Mouse (Mus musculus): ENCODE measurements around the gene Gm498. TPM values are rescaled to one million over a fixed set of nuclear protein-coding genes. Genes with fewer than 3 reads are reported as not detected.

The Gm498 gene
- polyA plus RNA-seq, 1 experiment from 2014 or later, result not detected

DNA sequence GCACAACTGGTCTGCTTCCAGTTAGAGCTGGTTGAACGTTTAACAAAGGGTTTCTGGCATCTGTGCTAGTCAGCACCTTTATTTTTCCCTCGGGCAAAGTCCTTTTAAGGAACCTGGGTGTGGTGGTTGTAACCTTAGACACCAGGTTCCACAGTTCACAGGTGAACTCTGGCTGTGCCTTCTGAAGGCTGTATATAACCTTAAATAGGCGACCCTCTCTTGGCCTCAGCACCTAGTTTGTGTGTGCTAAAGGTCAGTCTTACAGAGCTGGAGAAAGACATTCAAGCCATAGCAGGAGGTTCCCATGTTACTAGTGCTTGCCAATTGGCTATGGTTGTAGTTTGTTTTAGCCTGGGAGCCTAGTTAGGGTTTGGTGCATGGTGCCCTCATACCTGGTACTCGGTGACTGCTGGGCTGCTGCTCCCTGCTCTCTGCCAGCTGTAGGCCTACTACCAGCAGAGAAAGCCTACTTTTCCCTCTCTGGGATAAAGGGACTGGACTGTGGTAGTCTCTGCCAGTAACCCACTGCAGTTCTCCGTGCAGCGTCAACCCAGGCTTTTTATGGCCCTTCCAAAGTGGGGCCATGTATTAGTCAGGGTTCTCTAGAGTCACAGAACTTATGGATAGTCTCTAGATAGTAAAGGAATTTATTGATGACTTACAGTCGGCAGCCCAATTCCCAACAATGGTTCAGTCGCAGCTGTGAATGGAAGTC lies 17.7 kb upstream of the Gm498 start:
- ATAC-seq, result no peak
- Histone ChIP-seq H3K4me3 (ENCODE audit: low read depth, low read length) (no peak overlapping the region), H3K4me2 (ENCODE audit: low read length) (no peak overlapping the region), H3K4me1 (ENCODE audit: control insufficient read depth, insufficient read depth, low read length) (no peaks in the 10 kb centered on the region), H3K36me3 (ENCODE audit: control insufficient read depth, insufficient read depth, low read length) (peaks cover 49% of the 10 kb centered on the region), H3K27me3 (ENCODE audit: control insufficient read depth, insufficient read depth, low read depth, low read length) (no peaks in the 10 kb centered on the region), H3K27ac (ENCODE audit: low read length) (no peak overlapping the region), H3K9ac (ENCODE audit: low read depth, low read length) (no peak overlapping the region), H3K9me3 (replicated peaks; ENCODE audit: control insufficient read depth, low read length, poor library complexity, severe bottlenecking) (no peaks in the 10 kb centered on the region)
- 95% methylated on average over 6 of the region's 8 CpGs for WGBS

DNA sequence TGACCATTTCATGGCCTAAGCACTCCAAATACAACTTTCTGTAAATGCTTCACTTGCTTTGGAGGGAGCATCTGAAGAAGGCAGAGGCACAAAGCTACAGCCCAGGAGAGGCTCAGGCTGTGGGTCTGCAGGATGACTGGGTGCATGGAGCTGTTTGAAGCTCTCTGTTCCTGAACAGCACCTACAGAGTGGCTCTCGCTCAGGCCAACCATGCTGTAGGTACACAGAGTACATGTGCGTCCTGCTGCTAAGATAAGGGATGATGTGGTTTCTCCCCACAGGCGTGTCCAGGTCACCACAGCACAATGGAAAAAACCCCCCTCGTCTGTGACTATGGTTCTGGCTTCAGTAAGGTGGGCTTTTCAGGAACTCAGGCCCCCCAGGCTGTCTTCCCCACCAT lies 2.2 kb downstream of the Gm498 start:
- no peaks in the 10 kb centered on the region for H3K4me1 ChIP-seq (ENCODE audit: control insufficient read depth, insufficient read depth, low read length)
- no peak overlapping the region for H3K4me2 ChIP-seq (ENCODE audit: low read length)
- ATAC-seq, result no peak
- 87% methylated on average over 4 of the region's 4 CpGs for whole genome bisulfite sequencing
- H3K9ac ChIP-seq (ENCODE audit: low read depth, low read length), result no peak overlapping the region
- H3K27ac ChIP-seq (ENCODE audit: low read length), result no peak overlapping the region
- H3K4me3 ChIP-seq (ENCODE audit: low read depth, low read length), result no peak overlapping the region
- no peaks in the 10 kb centered on the region for H3K27me3 ChIP-seq (ENCODE audit: control insufficient read depth, insufficient read depth, low read depth, low read length)
- 0 out of 2 replicates have a peak, but pooled peaks cover 3% of the 10 kb centered on the region for H3K9me3 ChIP-seq (replicated peaks; ENCODE audit: control insufficient read depth, low read length, poor library complexity, severe bottlenecking)
- H3K36me3 ChIP-seq (ENCODE audit: control insufficient read depth, insufficient read depth, low read length), result no peaks in the 10 kb centered on the region

DNA sequence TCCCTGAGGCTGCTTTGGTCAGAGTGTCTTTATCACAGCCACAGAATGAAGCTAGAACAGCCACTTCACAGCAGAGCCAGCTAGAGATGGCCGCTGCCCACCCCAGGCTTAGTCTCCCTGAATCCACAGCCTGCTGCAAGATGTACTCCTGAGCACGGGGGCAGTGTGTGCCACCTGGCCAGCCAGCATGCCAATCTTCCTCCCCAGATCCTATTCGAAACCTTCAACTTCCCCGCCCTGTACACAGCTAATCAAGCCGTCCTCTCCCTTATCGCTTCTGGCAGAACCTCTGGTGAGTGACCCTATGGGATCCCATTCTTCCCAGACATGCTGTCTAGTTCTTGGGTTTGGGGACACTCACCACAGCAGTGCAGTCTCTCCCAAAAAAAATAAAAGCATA lies 17.1 kb downstream of the Gm498 start:
- Histone ChIP-seq H3K9ac (ENCODE audit: low read depth, low read length) (no peak overlapping the region), H3K36me3 (ENCODE audit: control insufficient read depth, insufficient read depth, low read length) (no peaks in the 10 kb centered on the region), H3K4me2 (ENCODE audit: low read length) (no peak overlapping the region), H3K4me1 (ENCODE audit: control insufficient read depth, insufficient read depth, low read length) (no peaks in the 10 kb centered on the region), H3K27me3 (ENCODE audit: control insufficient read depth, insufficient read depth, low read depth, low read length) (no peaks in the 10 kb centered on the region), H3K9me3 (replicated peaks; ENCODE audit: control insufficient read depth, low read length, poor library complexity, severe bottlenecking) (no peaks in the 10 kb centered on the region), H3K4me3 (ENCODE audit: low read depth, low read length) (no peak overlapping the region), H3K27ac (ENCODE audit: low read length) (no peak overlapping the region)
- WGBS, result 84% methylated on average over 6 of the region's 6 CpGs
- no peak for ATAC-seq

DNA sequence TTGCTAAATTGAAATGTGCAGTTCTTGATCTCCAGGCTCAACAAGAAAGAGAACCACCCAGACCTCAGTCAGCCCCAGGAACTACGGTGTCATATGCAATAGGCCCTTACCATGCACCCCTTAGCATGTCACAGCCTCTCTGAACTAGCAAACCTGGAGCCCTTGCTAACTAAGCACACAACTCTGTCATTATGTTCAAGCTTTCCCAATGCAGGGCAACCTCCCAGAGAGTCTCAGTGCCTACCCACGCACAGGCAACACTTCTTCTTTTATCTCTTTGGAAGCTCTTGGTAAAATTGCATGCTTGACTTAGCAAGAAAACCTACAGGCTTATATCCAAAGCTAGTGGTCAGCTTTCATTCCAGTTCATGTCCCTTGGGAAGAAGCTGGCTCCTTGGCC lies 24.5 kb downstream of the Gm498 start:
- Histone ChIP-seq H3K36me3 (ENCODE audit: control insufficient read depth, insufficient read depth, low read length) (no peaks in the 10 kb centered on the region), H3K27ac (ENCODE audit: low read length) (no peak overlapping the region), H3K9ac (ENCODE audit: low read depth, low read length) (no peak overlapping the region), H3K4me2 (ENCODE audit: low read length) (no peak overlapping the region), H3K9me3 (replicated peaks; ENCODE audit: control insufficient read depth, low read length, poor library complexity, severe bottlenecking) (no peaks in the 10 kb centered on the region), H3K27me3 (ENCODE audit: control insufficient read depth, insufficient read depth, low read depth, low read length) (no peaks in the 10 kb centered on the region), H3K4me3 (ENCODE audit: low read depth, low read length) (no peak overlapping the region), H3K4me1 (ENCODE audit: control insufficient read depth, insufficient read depth, low read length) (no peaks in the 10 kb centered on the region)
- WGBS, result 66% methylated on average over 2 of the region's 2 CpGs
- no peak for ATAC-seq

DNA sequence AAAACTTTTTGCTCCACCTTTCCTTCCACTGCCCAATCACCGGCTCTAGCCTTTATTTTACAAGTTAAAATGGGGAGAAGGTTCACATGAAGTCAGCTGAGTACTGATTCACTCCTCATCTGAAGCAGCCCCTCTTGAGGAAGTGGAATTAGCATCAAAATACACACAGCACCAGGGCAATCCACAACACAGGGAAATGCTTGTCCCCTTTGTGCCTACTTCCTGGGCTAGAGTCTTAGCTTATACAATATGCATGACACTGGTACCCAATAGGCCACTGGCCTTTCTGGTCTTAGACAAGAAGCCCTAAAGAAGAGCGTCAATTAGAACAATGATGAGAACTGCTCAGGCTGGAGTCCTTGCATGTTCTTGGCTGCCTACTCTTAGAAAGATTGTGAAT lies 25.7 kb downstream of the Gm498 start:
- no peaks in the 10 kb centered on the region for H3K27me3 ChIP-seq (ENCODE audit: control insufficient read depth, insufficient read depth, low read depth, low read length)
- no peaks in the 10 kb centered on the region for H3K36me3 ChIP-seq (ENCODE audit: control insufficient read depth, insufficient read depth, low read length)
- no peak overlapping the region for H3K9ac ChIP-seq (ENCODE audit: low read depth, low read length)
- WGBS, result 60% methylated on average over 2 of the region's 2 CpGs
- no peak overlapping the region for H3K4me2 ChIP-seq (ENCODE audit: low read length)
- no peak overlapping the region for H3K27ac ChIP-seq (ENCODE audit: low read length)
- H3K4me1 ChIP-seq (ENCODE audit: control insufficient read depth, insufficient read depth, low read length), result no peaks in the 10 kb centered on the region
- ATAC-seq, result no peak
- H3K4me3 ChIP-seq (ENCODE audit: low read depth, low read length), result no peak overlapping the region
- H3K9me3 ChIP-seq (replicated peaks; ENCODE audit: control insufficient read depth, low read length, poor library complexity, severe bottlenecking), result no peaks in the 10 kb centered on the region

DNA sequence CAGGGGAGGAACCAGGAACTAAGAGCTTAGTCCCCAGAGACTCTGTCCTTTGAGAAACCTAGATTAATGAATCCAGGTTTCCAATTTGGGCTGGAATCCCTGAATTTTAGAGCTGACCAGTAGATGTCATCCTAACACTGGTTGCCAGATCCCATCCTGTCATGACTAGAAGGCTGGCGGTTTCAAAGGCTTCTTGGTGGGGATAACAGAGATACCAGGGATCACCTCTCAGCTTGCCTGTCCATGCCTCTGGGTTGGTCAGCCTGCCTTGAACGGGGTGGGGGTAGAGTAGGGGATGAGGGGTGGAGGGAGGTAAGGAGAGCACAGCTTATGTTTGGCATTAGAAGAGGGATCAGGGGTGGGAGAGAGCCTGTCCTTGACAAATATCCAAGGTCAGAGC lies 34.0 kb downstream of the Gm498 start:
- Histone ChIP-seq H3K9ac (ENCODE audit: low read depth, low read length) (no peak overlapping the region), H3K4me1 (ENCODE audit: control insufficient read depth, insufficient read depth, low read length) (no peaks in the 10 kb centered on the region), H3K27me3 (ENCODE audit: control insufficient read depth, insufficient read depth, low read depth, low read length) (no peaks in the 10 kb centered on the region), H3K4me2 (ENCODE audit: low read length) (no peak overlapping the region), H3K36me3 (ENCODE audit: control insufficient read depth, insufficient read depth, low read length) (no peaks in the 10 kb centered on the region), H3K4me3 (ENCODE audit: low read depth, low read length) (no peak overlapping the region), H3K27ac (ENCODE audit: low read length) (no peak overlapping the region), H3K9me3 (replicated peaks; ENCODE audit: control insufficient read depth, low read length, poor library complexity, severe bottlenecking) (no peaks in the 10 kb centered on the region)
- 16% methylated on average over 2 of the region's 2 CpGs for WGBS
- peak; percentile 70 for ATAC-seq

DNA sequence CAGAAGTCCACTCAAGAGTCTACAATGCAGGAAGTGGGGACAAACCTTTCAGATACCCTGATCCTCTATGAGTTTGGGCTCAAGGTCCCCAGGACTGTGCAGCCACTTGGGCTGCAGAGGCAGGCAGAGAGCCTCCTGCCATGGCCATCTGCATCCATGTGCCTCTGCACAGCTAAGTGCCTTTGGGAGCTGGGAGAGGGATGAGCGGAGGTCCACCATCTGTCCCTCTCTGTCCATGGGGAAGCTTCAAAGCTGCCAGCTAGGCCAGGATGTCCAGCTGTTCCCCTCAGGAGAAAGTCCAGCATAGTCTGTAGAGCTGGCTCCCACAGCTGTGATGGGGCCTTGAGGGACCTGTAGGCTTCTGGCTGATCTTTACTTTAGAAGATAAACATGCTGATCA lies 38.5 kb downstream of the Gm498 start:
- ATAC-seq, result no peak
- Histone ChIP-seq H3K4me3 (ENCODE audit: low read depth, low read length) (no peak overlapping the region), H3K27me3 (ENCODE audit: control insufficient read depth, insufficient read depth, low read depth, low read length) (no peaks in the 10 kb centered on the region), H3K4me2 (ENCODE audit: low read length) (no peak overlapping the region), H3K27ac (ENCODE audit: low read length) (no peak overlapping the region), H3K9me3 (replicated peaks; ENCODE audit: control insufficient read depth, low read length, poor library complexity, severe bottlenecking) (no peaks in the 10 kb centered on the region), H3K4me1 (ENCODE audit: control insufficient read depth, insufficient read depth, low read length) (no peaks in the 10 kb centered on the region), H3K9ac (ENCODE audit: low read depth, low read length) (no peak overlapping the region), H3K36me3 (ENCODE audit: control insufficient read depth, insufficient read depth, low read length) (no peaks in the 10 kb centered on the region)
- 95% methylated on average over 1 of the region's 1 CpGs for WGBS

DNA sequence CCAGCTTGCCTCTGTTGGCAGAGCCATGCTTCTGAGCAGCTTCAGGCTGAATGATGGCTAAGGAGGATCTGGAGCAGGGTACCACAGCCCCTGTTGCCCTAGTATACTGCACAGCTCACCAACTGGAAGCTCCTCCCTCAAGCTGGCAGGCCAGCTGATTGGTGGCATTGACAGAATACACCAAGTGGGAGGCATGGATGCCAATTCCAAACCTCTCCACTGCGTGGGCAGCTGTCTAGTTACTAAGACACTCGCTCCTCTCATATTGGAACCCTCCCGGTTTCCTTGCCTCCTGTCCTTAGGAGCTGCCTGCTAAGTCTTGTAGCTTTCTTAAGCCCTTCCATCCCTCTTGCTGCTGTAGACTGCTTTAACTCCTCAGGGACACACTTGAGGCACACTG lies 39.0 kb downstream of the Gm498 start:
- no peak overlapping the region for H3K27ac ChIP-seq (ENCODE audit: low read length)
- 79% methylated on average over 3 of the region's 3 CpGs for WGBS
- no peak overlapping the region for H3K9ac ChIP-seq (ENCODE audit: low read depth, low read length)
- H3K36me3 ChIP-seq (ENCODE audit: control insufficient read depth, insufficient read depth, low read length), result no peaks in the 10 kb centered on the region
- no peaks in the 10 kb centered on the region for H3K9me3 ChIP-seq (replicated peaks; ENCODE audit: control insufficient read depth, low read length, poor library complexity, severe bottlenecking)
- no peak for ATAC-seq
- no peaks in the 10 kb centered on the region for H3K4me1 ChIP-seq (ENCODE audit: control insufficient read depth, insufficient read depth, low read length)
- no peak overlapping the region for H3K4me2 ChIP-seq (ENCODE audit: low read length)
- no peak overlapping the region for H3K4me3 ChIP-seq (ENCODE audit: low read depth, low read length)
- no peaks in the 10 kb centered on the region for H3K27me3 ChIP-seq (ENCODE audit: control insufficient read depth, insufficient read depth, low read depth, low read length)

DNA sequence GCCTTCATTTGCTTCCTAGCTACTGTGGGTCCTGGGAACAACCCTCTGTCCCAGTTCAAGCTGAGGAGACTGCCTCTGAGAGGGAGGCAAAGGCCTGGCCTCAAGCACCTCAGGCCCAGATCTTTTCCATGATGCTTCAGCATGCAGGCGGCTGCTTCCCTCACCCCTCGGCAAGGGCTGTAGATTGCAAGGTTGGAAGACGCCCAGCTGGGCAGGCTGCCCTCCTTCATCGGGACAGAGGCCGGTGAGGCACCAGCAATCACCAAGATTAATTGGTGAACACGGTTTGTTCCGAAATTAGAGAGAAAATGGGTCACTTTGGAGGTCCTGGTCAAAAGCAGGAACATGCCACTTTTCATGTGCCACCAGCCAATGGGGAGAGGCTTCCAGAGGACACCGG lies 47.0 kb downstream of the Gm498 start:
- H3K36me3 ChIP-seq (ENCODE audit: control insufficient read depth, insufficient read depth, low read length), result no peaks in the 10 kb centered on the region
- H3K27me3 ChIP-seq (ENCODE audit: control insufficient read depth, insufficient read depth, low read depth, low read length), result no peaks in the 10 kb centered on the region
- no peaks in the 10 kb centered on the region for H3K4me1 ChIP-seq (ENCODE audit: control insufficient read depth, insufficient read depth, low read length)
- no peak overlapping the region for H3K27ac ChIP-seq (ENCODE audit: low read length)
- no peaks in the 10 kb centered on the region for H3K9me3 ChIP-seq (replicated peaks; ENCODE audit: control insufficient read depth, low read length, poor library complexity, severe bottlenecking)
- H3K4me3 ChIP-seq (ENCODE audit: low read depth, low read length), result no peak overlapping the region
- no peak for ATAC-seq
- no peak overlapping the region for H3K9ac ChIP-seq (ENCODE audit: low read depth, low read length)
- H3K4me2 ChIP-seq (ENCODE audit: low read length), result no peak overlapping the region
- WGBS, result 89% methylated on average over 8 of the region's 8 CpGs

Measured in midbrain, embryonic 16.5 days (tissue).